Mouse (Mus musculus) left cerebral cortex, adult 8-10 months (tissue): Measurements from ENCODE around the gene Cd2bp2. TPM values are rescaled to one million over a fixed set of nuclear protein-coding genes. Genes with fewer than 3 reads are reported as not detected.

ENCODE experiments used
- DNase-seq, 2 experiments: peaks; one replicate each; pipeline ENCODE4 v3.0.0; 2022; ENCODE audit warnings: low spot score in 2 of 2
- total RNA-seq, 4 experiments: library from RNA; stranded (reverse); gene quantifications; 2 replicates each; pipeline ENCODE4 v1.2.4; 2022

Cd2bp2 gene
- total RNA-seq, 4 experiments from 2014 or later = 89.7 to 111 (median 98.2) TPM

DNA sequence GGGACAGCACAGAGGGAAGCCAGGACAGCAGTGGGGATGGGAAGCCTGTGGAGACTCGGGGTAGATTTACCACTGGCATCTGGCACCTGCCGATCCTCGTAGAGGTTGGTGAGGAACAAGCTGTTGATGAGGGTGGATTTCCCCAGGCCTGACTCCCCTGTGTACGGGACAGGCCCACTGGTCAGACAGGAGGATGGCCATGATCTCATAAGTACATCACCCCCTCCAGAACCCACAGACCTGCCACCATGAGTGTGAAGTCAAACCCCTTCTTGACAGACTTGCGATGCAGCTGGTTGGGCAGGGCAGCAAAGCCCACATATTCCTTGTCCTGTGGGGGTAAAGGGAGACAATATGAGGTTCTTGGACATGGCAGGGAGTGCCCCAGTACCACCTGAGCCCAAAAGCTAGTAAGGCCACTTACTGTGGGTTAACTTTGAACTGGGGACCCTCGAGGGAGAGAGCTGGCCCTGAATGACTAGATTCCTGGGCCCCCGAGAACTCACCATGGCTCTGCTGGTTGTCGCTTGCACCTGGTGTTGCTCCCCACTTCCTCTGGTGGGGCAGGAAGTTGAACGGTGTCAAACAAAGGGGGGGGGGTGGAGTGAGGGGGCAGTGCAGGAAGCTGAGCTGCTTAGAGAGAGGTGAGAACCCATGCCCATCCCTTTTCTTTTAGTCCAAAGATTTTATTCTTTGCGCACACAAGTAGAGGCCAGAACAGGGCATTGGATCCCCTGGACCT lies 22.2 kb upstream of the Cd2bp2 start:
- DNase-seq = no peak

- DNase-seq = no peak
Observed at GRCm38 (mm10) chr7:127217475-127217874, 21.6 kb upstream of the Cd2bp2 start.

GRCm38 (mm10) chr7:127216307-127216706 lies 20.5 kb upstream of the Cd2bp2 start:
- DNase-seq = no peak

- no peak for DNase-seq
Observed at GRCm38 (mm10) chr7:127214981-127215871, 19.4 kb upstream of the Cd2bp2 start.

- no peak for DNase-seq
Observed at GRCm38 (mm10) chr7:127214521-127214920, 18.7 kb upstream of the Cd2bp2 start.

GRCm38 (mm10) chr7:127213930-127214329 lies 18.1 kb upstream of the Cd2bp2 start:
- no peak for DNase-seq

- DNase-seq = no peak
Observed at GRCm38 (mm10) chr7:127213485-127213884, 17.6 kb upstream of the Cd2bp2 start.

DNA sequence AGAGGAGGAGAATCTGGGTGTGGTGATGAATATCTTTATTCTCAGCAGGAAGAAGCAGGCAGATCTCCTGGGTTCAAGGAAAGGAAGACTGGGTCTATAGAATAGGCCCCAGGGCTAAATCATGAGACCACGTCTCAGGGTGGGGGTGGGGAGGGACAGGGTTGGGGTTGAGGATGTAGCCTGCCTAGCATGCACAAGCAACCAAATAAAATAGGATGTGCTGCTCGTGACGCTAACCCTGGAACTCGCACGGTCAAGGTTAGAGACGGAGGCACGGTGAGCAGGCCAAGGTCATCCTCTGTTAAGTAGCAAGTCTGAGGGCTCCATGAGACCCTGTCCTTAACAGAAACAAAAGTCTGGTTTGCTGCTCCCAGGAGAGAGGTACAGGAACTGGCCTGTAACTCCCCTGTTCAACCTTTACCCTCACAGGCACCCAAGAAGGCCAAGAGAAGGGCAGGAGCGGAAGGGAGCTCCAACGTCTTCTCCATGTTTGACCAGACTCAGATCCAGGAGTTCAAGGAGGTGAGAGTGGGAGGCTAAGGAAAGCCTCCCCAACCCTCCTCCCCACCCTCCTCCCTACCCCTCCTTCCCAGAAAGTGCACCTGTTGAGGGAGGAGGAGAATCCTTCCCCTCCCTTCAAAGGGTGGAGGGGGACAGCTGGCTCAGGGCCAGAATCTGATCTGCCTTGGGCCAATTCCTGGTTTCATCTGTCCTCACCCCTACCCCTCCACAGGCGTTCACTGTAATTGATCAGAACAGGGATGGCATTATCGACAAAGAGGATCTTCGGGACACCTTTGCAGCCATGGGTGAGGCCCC lies 16.8 kb upstream of the Cd2bp2 start:
- DNase-seq = no peak

DNA sequence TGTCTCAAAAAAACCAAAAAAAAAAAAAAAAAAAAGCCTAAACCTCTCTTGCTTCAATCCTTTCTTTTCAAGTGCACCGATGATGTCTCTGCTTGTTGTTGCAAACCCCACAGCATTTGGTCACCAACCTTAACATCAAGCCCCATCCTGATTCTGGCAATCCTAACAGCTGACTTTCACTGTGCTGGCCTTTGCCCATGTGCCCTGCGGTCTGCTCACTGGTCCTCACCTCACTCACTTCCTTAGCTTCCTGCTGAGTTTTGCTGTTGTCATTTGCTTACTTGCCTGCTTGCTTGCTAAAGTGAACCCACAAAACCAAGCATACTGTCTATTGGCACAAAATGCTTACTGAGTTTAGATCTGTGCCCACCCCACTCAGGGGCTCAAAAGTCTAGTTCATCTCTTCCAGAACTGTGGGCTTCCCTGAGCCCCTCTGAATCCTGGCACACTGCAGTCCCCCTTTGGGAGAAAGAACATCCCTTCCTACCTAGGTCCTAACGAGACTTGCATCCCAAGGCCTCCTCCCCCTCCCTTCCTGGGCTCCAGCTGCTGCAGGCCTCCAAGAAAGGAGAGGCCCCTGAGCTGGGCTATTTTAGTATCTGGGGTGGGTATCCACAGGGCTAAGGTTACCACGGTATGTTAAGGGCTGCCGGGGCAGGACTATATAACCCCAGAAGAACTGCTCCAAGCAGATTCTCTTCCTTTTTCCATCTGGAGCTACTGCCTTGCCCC lies 15.3 kb upstream of the Cd2bp2 start:
- DNase-seq = no peak

GRCm38 (mm10) chr7:127210266-127210665 lies 14.4 kb upstream of the Cd2bp2 start:
- DNase-seq = no peak

- no peak for DNase-seq
Observed at GRCm38 (mm10) chr7:127209851-127210250, 14.0 kb upstream of the Cd2bp2 start.

- peak; percentile 87 to 99 for DNase-seq
Observed at GRCm38 (mm10) chr7:127208553-127209438, 12.9 kb upstream of the Cd2bp2 start, which contains the start of gene Mylpf. Mylpf (plus strand) TSS chr7:127208890.

- DNase-seq = no peak
Observed at GRCm38 (mm10) chr7:127208295-127208552, 12.4 kb upstream of the Cd2bp2 start, which contains the start of gene Tbc1d10b. Tbc1d10b (minus strand) TSS chr7:127208468.

DNA sequence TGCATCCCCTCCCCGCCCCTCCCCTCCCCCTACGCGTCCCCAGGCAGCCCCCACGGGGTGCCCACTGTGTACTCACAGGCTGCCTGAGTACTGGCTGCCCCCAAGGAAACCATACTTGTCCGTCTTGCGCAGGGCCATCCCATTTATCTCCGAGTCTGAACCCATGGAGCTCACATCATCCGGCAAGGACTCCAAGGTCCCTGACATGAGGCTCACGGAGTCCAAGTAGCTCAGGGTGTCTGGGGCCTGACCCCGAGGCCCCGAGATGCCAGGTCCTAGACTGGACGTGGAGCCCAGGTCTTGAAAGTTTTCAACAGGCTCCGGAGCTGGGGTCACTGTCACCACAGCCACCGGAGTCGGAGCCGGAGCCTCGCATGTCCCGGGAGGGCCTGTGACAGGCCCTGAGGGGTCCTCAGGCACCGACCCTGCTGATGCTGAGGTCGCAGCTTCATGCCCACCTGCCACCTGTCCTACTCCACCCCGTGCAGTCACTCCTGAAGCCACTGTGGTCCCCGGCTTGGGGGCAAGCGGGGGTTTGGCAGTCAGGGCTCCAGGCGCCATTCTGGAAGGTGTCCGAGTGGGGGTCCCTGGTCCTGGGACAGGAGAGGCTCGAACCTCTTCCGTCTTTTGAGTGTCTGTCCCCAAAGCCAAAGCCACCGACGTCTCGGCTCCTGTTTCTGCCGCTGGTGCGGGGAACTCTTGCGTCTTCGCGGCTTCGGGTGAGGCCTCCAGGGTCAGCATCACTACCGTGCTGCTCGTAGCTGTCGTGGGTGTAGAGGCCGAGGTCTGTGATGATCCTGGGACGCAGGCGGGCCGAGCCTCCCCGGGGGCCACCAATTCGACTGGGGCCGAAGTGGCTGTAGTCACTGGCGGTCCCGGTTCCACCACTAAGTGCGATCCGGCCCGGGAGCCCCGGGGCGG lies 11.8 kb upstream of the Cd2bp2 start:
- DNase-seq = no peak

GRCm38 (mm10) chr7:127206606-127207005 lies 10.8 kb upstream of the Cd2bp2 start:
- no peak for DNase-seq

DNA sequence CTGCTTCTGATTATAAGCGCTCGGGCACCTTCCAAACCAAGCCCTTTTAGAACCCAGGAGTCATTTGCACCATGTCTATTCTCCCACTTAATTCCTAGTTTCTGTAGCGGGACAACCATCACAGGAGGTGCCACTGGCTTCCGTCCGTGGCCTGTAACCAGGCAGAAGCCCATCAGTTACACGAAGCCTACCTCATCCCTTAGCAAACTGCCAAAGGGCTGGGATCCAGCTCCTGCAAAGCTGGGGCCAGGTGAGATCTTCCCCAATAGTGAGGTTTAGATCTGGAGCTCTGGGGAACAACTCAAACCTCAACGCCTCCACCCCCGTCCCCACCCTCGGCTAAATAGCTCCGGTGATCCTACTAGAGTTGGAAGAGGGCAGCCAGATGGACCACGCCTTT lies 634 bp upstream of the Cd2bp2 start:
- DNase-seq = no peak

DNA sequence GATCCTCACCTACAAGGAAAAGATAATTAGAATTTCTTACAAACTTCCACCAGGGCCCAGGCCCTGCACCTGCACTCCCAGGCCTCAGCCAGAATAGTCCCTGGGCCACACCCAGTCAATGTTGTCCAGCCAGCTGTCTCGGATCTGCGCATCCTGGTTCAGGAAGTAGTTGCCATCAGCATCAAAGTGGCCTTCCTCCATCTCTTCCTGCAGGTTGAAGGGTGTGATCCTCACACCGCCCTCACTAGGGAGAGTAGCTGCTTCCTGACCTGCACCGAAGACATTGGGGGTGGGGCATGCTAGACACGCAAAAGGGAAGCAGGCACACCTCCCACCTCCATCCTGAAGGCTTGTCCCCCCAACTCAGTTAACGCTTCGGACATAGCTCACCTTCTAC lies 1.2 kb downstream of the Cd2bp2 start:
- no peak for DNase-seq

GRCm38 (mm10) chr7:127194011-127194632 lies 1.7 kb downstream of the Cd2bp2 start:
- DNase-seq = no peak

DNA sequence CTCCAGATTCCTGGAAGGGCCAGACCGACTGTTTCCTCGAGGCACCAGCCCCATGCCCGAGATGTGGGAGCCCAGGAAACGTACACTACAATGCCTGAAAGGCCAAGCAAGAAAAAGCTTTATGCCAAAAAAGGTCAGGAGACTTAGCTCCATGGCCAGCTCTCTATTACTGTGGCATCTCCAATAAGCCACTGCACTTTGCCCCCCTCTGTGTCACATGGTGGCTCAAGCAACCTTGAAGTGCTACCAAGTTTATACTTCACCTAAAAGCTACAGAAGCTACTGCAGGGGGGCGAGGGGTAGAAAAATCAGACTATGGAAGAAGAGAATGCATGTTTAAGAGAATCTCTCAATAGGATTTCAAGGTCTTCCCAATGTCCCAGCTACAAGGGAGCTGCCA lies 2.9 kb downstream of the Cd2bp2 start:
- DNase-seq = no peak
